ENCODE assay signal across 29 mouse cellular contexts in genomic region chr4:118350864-118351263, GRCm38 (mm10).
"Had no signal": no experiment of that assay in that cellular context is flagged by ENCODE, and none has a peak within 500 bp of the region (broad histone marks: within the 10 kb centered on the region; RNA-seq: fewer than 3 reads in every experiment).

No protein-coding gene starts in this region.

- H3K9me3 ChIP-seq: embryonic facial prominence, embryonic 10.5 days; embryonic facial prominence, embryonic 12.5 days; embryonic facial prominence, embryonic 13.5 days; embryonic facial prominence, embryonic 15.5 days; forebrain, embryonic 10.5 days; forebrain, embryonic 12.5 days; forebrain, embryonic 13.5 days; forebrain, embryonic 15.5 days had no signal

- H3K36me3 ChIP-seq: embryonic facial prominence, embryonic 10.5 days; embryonic facial prominence, embryonic 12.5 days; embryonic facial prominence, embryonic 13.5 days; embryonic facial prominence, embryonic 15.5 days; forebrain, embryonic 10.5 days; forebrain, embryonic 12.5 days; forebrain, embryonic 15.5 days had no signal

- ATAC-seq: forebrain, embryonic 13.5 days; forebrain, embryonic 14.5 days; forebrain, embryonic 15.5 days; forebrain, embryonic 16.5 days; forebrain, postnatal 0 days had no signal

- H3K4me3 ChIP-seq: embryonic facial prominence, embryonic 10.5 days; embryonic facial prominence, embryonic 12.5 days; embryonic facial prominence, embryonic 13.5 days; embryonic facial prominence, embryonic 15.5 days; erythroblast, embryonic 14.5 days; forebrain, embryonic 10.5 days; forebrain, embryonic 12.5 days; forebrain, embryonic 13.5 days; forebrain, embryonic 15.5 days; gastrocnemius, adult 2 months; heart, adult 2 months had no signal

- DNase-seq: cerebellum, adult 2 months; cerebellum, adult 8-10 months; cerebellum, adult 9-10 months; cerebellum, adult 9-11 months; cerebellum, postnatal 10 days; cerebellum, postnatal 14 days; cerebellum, postnatal 25 days; cerebellum, postnatal 36 days; embryo, embryonic 11 days; forebrain, postnatal 0 days; gastrocnemius, adult 2 months; gastrocnemius, postnatal 10 days; gastrocnemius, postnatal 14 days; gastrocnemius, postnatal 25 days; gastrocnemius, postnatal 36 days; heart, adult 11 months; heart, adult 18-20 months; heart, adult 2 months had no signal

- H3K27me3 ChIP-seq: embryonic facial prominence, embryonic 12.5 days; embryonic facial prominence, embryonic 13.5 days; embryonic facial prominence, embryonic 15.5 days; forebrain, embryonic 12.5 days; forebrain, embryonic 13.5 days; forebrain, embryonic 15.5 days had no signal

- H3K27ac ChIP-seq: embryonic facial prominence, embryonic 10.5 days; embryonic facial prominence, embryonic 12.5 days; embryonic facial prominence, embryonic 13.5 days; embryonic facial prominence, embryonic 15.5 days; forebrain, embryonic 10.5 days; forebrain, embryonic 12.5 days; forebrain, embryonic 13.5 days; forebrain, embryonic 15.5 days; gastrocnemius, adult 2 months; heart, adult 2 months had no signal

- H3K4me1 ChIP-seq: forebrain, embryonic 10.5 days; forebrain, embryonic 12.5 days had no signal

- H3K9ac ChIP-seq: embryonic facial prominence, embryonic 12.5 days; embryonic facial prominence, embryonic 13.5 days; embryonic facial prominence, embryonic 15.5 days; forebrain, embryonic 12.5 days; forebrain, embryonic 13.5 days; forebrain, embryonic 15.5 days; forebrain, postnatal 0 days had no signal

- H3K4me2 ChIP-seq: embryonic facial prominence, embryonic 12.5 days; embryonic facial prominence, embryonic 13.5 days; embryonic facial prominence, embryonic 15.5 days; forebrain, embryonic 12.5 days; forebrain, embryonic 13.5 days; forebrain, embryonic 15.5 days had no signal
